Mouse (Mus musculus) olfactory bulb, adult 2 months (tissue): ENCODE data around the gene Rrnad1. TPM values are rescaled to one million over a fixed set of nuclear protein-coding genes. Genes with fewer than 3 reads are reported as not detected.
A peak's percentile ranks its signal among the peaks of the same experiment; 100 is the strongest.

Experiments
- H3K27ac ChIP-seq: fragments of 200-500 bp; 2 replicates; pipeline ENCODE4 v1.5.1; 2012; ENCODE audit warnings: low read depth, low read length; ENCODE audit not compliant: insufficient read depth
- H3K4me1 ChIP-seq: fragments of 200-500 bp; 2 replicates; pipeline ENCODE4 v1.6.1; 2012; ENCODE audit warnings: low read length; ENCODE audit not compliant: control insufficient read depth, insufficient read depth
- H3K4me3 ChIP-seq: fragments of 200-500 bp; 2 replicates; pipeline ENCODE4 v1.5.1; 2012; ENCODE audit warnings: mild to moderate bottlenecking, low read depth, low read length, moderate library complexity; ENCODE audit not compliant: insufficient read depth
- CTCF ChIP-seq: fragments of 200-500 bp; IDR thresholded peaks from 2 replicates; pipeline ENCODE4 v1.5.1; 2012; ENCODE audit warnings: low read depth, mild to moderate bottlenecking, low read length, moderate library complexity; ENCODE audit not compliant: insufficient read depth
- POLR2A ChIP-seq: fragments of 200-500 bp; IDR thresholded peaks from 2 replicates; pipeline ENCODE4 v1.6.1; 2012; ENCODE audit warnings: mild to moderate bottlenecking, low read depth, low read length, moderate library complexity; ENCODE audit not compliant: insufficient read depth
- WGBS: fragments of 180-500 bp; shearing (Covaris S2); methylation state at CpG from one replicate; pipeline ENCODE4 v1.1.7; 2018; 5-methylcytosine and 5-hydroxymethylcytosine counted together
- polyA plus RNA-seq: library from polyadenylated mRNA; stranded (reverse); fragments of >200 nt; gene quantifications from 2 replicates; pipeline ENCODE4 v1.2.4, GENCODE M21; 2012; ENCODE audit warnings: low replicate concordance; ENCODE audit not compliant: missing spikeins, insufficient read depth, insufficient read length

Rrnad1 gene
- polyA plus RNA-seq, 1 experiment = not detected

- H3K4me3 ChIP-seq = no peak overlapping the region
- WGBS = 52% methylated on average over 12 of the region's 12 CpGs
- no peak for TF ChIP-seq POLR2A
- no peak for TF ChIP-seq CTCF
- no peak overlapping the region for H3K27ac ChIP-seq
- H3K4me1 ChIP-seq = peaks cover 46% of the 10 kb centered on the region
Observed at GRCm38 (mm10) chr3:87951946-87952345, 21.4 kb upstream of the Rrnad1 start.

GRCm38 (mm10) chr3:87949955-87950515, 19.5 kb upstream of the Rrnad1 start:
- 0 out of 2 replicates have a peak overlapping the region, but pooled peaks have one; percentile 9 for H3K27ac ChIP-seq
- whole genome bisulfite sequencing = 36% methylated on average over 13 of the region's 13 CpGs
- TF ChIP-seq CTCF = no peak
- no peak for TF ChIP-seq POLR2A

DNA sequence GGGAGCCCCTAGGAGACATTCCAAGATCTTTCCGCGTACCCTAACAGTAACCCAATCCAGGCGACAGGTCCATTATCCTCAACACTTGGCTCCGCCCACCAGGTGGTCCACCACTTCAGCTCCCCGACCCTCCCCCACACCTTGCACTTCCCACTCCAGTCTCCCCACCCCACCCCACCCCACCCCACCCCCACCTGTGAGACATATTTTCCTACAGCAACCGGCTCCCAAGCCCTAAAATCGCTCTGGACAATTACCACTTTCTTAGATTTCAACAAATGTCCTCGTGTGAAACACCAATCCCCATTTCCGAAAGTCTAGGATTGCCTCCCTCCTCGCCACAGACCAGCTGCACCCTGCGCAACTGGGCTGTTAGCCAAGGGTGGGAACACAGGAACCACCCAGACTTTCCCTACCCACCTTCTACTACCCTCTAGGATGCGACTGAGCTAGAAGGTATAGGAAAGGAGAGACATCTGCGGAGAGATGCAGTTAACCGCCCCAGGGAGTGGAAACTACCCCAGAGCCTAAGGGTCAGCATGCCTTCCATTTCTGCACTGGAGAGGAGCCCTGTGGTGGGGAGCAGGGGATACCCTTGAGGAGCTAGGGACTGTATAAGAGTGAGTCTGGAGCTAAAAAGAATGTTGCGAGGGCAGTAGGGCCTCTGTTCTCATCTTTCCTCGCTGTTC, 18.9 kb upstream of the Rrnad1 start:
- H3K4me3 ChIP-seq = 0 out of 2 replicates have a peak overlapping the region, but pooled peaks have one; percentile 15
- H3K27ac ChIP-seq = peak overlapping the region; percentile 9; the same call in 1 of the 2 replicates

More at GRCm38 (mm10) chr3:87949955-87950515, 19.5 kb upstream of the Rrnad1 start:
- peaks cover 58% of the 10 kb centered on the region for H3K4me1 ChIP-seq
- H3K4me3 ChIP-seq = no peak overlapping the region

GRCm38 (mm10) chr3:87948378-87949265, 18.1 kb upstream of the Rrnad1 start, which contains the start of gene Crabp2:
Crabp2 (plus strand) TSS chr3:87948666.
- whole genome bisulfite sequencing = 11% methylated on average over 35 of the region's 35 CpGs
- TF ChIP-seq CTCF = no peak
- no peak for TF ChIP-seq POLR2A
- H3K4me3 ChIP-seq = peak within 1 kb of the TSS; percentile 19
- peak within 1 kb of the TSS; percentile 72 for H3K27ac ChIP-seq
- H3K4me1 ChIP-seq = peaks cover 58% of the 10 kb centered on the region

More for the DNA sequence above, 18.9 kb upstream of the Rrnad1 start:
- H3K4me1 ChIP-seq = peaks cover 58% of the 10 kb centered on the region
- WGBS = 39% methylated on average over 16 of the region's 16 CpGs
- no peak for TF ChIP-seq CTCF
- no peak for TF ChIP-seq POLR2A

DNA sequence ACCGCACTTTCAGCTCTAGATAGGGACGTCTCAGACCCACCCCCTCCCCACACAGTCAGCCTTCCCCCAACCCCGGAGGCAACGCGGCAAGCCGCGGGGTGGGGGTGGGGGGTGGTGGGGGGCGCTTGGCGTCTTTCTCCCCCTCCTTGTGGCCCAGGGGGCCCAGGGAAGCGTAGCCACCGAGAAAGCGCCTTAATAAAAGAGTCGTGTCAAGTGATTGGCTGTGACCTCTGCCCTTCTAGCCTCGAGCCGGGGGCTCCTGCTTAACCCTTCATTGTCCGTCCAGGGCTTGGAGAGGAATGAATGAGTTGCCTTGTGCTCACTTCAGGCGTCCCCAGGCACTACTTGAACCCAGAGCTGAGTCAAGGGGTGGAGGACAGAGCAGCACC, 17.3 kb upstream of the Rrnad1 start:
- TF ChIP-seq POLR2A = no peak
- TF ChIP-seq CTCF = 0 out of 2 replicates have a peak, but pooled peaks have one; percentile 3
- WGBS = 2% methylated on average over 17 of the region's 17 CpGs
- Histone ChIP-seq H3K27ac (peak overlapping the region; percentile 49), H3K4me3 (peak overlapping the region; percentile 19), H3K4me1 (peaks cover 56% of the 10 kb centered on the region)

DNA sequence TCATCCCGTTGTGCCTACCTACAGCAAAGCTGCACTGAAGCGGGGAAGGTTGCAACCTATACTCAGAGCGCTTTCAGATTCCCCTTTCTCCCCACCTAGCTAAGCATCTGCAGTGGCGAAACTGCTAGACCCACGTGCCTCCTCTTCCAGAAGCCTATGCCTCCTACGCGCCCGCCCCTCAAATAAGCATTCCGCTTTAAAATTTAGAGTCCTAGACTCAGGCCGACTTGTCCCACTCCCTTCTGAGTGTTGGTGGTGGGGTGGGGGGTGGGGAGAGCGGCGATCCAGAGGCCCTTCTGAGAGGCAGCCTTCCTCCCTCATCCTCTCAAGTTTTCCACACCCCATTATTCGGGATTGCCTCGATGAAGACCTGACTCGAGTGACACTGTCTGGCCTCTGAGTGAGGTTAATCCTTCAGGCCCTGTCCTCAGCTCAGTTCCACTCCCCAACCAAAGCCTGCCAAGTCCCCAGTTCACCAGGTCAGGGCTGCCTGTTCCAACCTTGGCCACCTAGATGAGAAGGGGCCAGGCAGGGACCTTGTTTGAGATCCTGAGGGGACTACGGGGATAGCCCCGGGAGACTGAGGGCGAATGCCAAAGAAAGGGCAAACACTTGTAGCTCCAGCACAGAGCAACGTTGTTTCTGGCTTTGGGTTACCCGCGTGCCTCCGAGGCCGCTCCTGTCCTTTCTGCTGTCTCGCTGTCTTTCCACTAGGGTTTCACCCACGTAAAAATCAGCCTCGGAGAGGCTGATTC, 16.7 kb upstream of the Rrnad1 start:
- H3K27ac ChIP-seq = peak overlapping the region; percentile 72
- peaks cover 50% of the 10 kb centered on the region for H3K4me1 ChIP-seq
- 11% methylated on average over 26 of the region's 26 CpGs for WGBS
- TF ChIP-seq POLR2A = no peak
- TF ChIP-seq CTCF = no peak
- peak overlapping the region; percentile 8; the same call in 1 of the 2 replicates for H3K4me3 ChIP-seq

GRCm38 (mm10) chr3:87946541-87946860, 16.0 kb upstream of the Rrnad1 start:
- no peak for TF ChIP-seq POLR2A
- TF ChIP-seq CTCF = no peak
- H3K4me1 ChIP-seq = peaks cover 44% of the 10 kb centered on the region
- H3K27ac ChIP-seq = no peak overlapping the region
- H3K4me3 ChIP-seq = no peak overlapping the region
- whole genome bisulfite sequencing = 62% methylated on average over 1 of the region's 1 CpGs
